Mouse (Mus musculus): Measurements from ENCODE around the gene Mvp.

The Mvp gene

GRCm38 (mm10) chr7:127014320-127014719 is at the start of gene Mvp:
TSS of gene Mvp (minus strand) at chr7:127014621.
- peak; percentile 82 for DNase-seq (ENCODE audit: low spot score)

GRCm38 (mm10) chr7:127055026-127055585 is 40.7 kb upstream of the Mvp start:
- DNase-seq (ENCODE audit: low spot score), result no peak

GRCm38 (mm10) chr7:127041851-127042672 is 27.6 kb upstream of the Mvp start, which contains the start of gene Kif22:
TSS of gene Kif22 (minus strand) at chr7:127042471.
- peak; percentile 92 for DNase-seq (ENCODE audit: low spot score)

GRCm38 (mm10) chr7:127031244-127031643 is 16.8 kb upstream of the Mvp start:
- no peak for DNase-seq (ENCODE audit: low spot score)

GRCm38 (mm10) chr7:127030172-127030571 is 15.8 kb upstream of the Mvp start:
- no peak for DNase-seq (ENCODE audit: low spot score)

GRCm38 (mm10) chr7:127027885-127028284 is 13.5 kb upstream of the Mvp start:
- DNase-seq (ENCODE audit: low spot score), result no peak

- peak; percentile 99 for DNase-seq (ENCODE audit: low spot score)
Observed at GRCm38 (mm10) chr7:127026984-127027726, 12.7 kb upstream of the Mvp start, which contains the start of gene Maz. TSS of gene Maz (minus strand) at chr7:127027037.

- DNase-seq (ENCODE audit: low spot score), result no peak
Observed at GRCm38 (mm10) chr7:127026616-127026983, 12.2 kb upstream of the Mvp start.

GRCm38 (mm10) chr7:127026161-127026600 is 11.8 kb upstream of the Mvp start:
- peak; percentile 51 for DNase-seq (ENCODE audit: low spot score)

- DNase-seq (ENCODE audit: low spot score), result no peak
Observed at GRCm38 (mm10) chr7:127025556-127026160, 11.2 kb upstream of the Mvp start.

GRCm38 (mm10) chr7:127024755-127025555 is 10.5 kb upstream of the Mvp start:
- peak; percentile 85 for DNase-seq (ENCODE audit: low spot score)

- no peak for DNase-seq (ENCODE audit: low spot score)
Observed at GRCm38 (mm10) chr7:127023896-127024690, 9.7 kb upstream of the Mvp start.

GRCm38 (mm10) chr7:127023272-127023691 is 8.9 kb upstream of the Mvp start:
- no peak for DNase-seq (ENCODE audit: low spot score)

- DNase-seq (ENCODE audit: low spot score), result no peak
Observed at GRCm38 (mm10) chr7:127022528-127023271, 8.3 kb upstream of the Mvp start.

GRCm38 (mm10) chr7:127021563-127022527 is 7.4 kb upstream of the Mvp start:
- DNase-seq (ENCODE audit: low spot score), result no peak

GRCm38 (mm10) chr7:127020901-127021562 is 6.6 kb upstream of the Mvp start, which contains the start of the genes Gm42742 and Prrt2:
TSS of gene Gm42742 (minus strand) at chr7:127021097.
TSS of gene Prrt2 (minus strand) at chr7:127021211.
- peak; percentile 36 for DNase-seq (ENCODE audit: low spot score)

GRCm38 (mm10) chr7:127020491-127020890 is 6.1 kb upstream of the Mvp start:
- no peak for DNase-seq (ENCODE audit: low spot score)

GRCm38 (mm10) chr7:127020031-127020430 is 5.6 kb upstream of the Mvp start:
- DNase-seq (ENCODE audit: low spot score), result no peak

Measured in lung, postnatal 25 days (tissue).